Comparison of ENCODE assay signal across 8 mouse cellular contexts in genomic region chr17:73709131-73710041, GRCm38 (mm10). TPM values are rescaled to one million over a fixed set of nuclear protein-coding genes. Genes with fewer than 3 reads are reported as not detected.
DNase-seq lines count a peak whose midpoint lies in the region; ATAC-seq and TF ChIP-seq lines count a peak whose summit lies in the region.

No protein-coding gene starts in this region.

- no peak for TF ChIP-seq CTCF in cerebellum, adult 2 months (IDR thresholded peaks at IDR 0.05; ENCODE audit: borderline replicate concordance, insufficient read depth, low read depth, low read length)

- no peak for ATAC-seq in cerebellum, adult (ENCODE audit: insufficient number of reproducible peaks, low FRiP score, low TSS enrichment)
- ATAC-seq in embryonic facial prominence, embryonic 14.5 days (ENCODE audit: low read depth), result peak; percentile 14; the same call in 1 of the 2 replicates
- peak; percentile 32 for ATAC-seq in intestine, embryonic 14.5 days (replicated peaks; ENCODE audit: low FRiP score, low TSS enrichment, low read depth)
- ATAC-seq in neural tube, embryonic 15.5 days (ENCODE audit: low FRiP score), result peak; percentile 35

- no peak for TF ChIP-seq POLR2A in cerebellum, adult 2 months (IDR thresholded peaks at IDR 0.05; ENCODE audit: borderline replicate concordance, insufficient read depth, low read length)

- DNase-seq in cerebellum, adult 2 months, result peak; percentile 12 to 29
- DNase-seq in ES-CJ7 (ENCODE audit: low read depth, low spot score), result peak; percentile 29
- peak; percentile 29 for DNase-seq in embryonic facial prominence, embryonic 14.5 days (ENCODE audit: low spot score)
- peak; percentile 59 for DNase-seq in intestine, embryonic 14.5 days (ENCODE audit: low spot score)
- DNase-seq in left cerebral cortex, postnatal 36 days (ENCODE audit: low spot score in 2 of 2), result peak; percentile 45 to 48
- no peak for DNase-seq in natural killer cell, adult 2 months (ENCODE audit: low spot score in 2 of 2)

- H3K4me2 ChIP-seq in embryonic facial prominence, embryonic 14.5 days (ENCODE audit: low read depth, low read length), result peak overlapping the region; percentile 82
- peak overlapping the region; percentile 93 for H3K4me2 ChIP-seq in intestine, embryonic 14.5 days (ENCODE audit: low read length)
- peak overlapping the region; percentile 93 for H3K4me2 ChIP-seq in neural tube, embryonic 15.5 days

- intact Hi-C loops in left cerebral cortex, postnatal 36 days (cut with DNase I), result loop anchor here (5.0 to 10.0 kb wide), 3 partner anchors 135 to 232 kb away; no protein-coding TSS in a partner anchor

- 2% methylated on average over 43 of the region's 43 CpGs for WGBS in cerebellum, adult 2 months
- 4% methylated on average over 34 of the region's 43 CpGs for WGBS in embryonic facial prominence, embryonic 14.5 days
- 3% methylated on average over 43 of the region's 43 CpGs for WGBS in intestine, embryonic 14.5 days
- WGBS in neural tube, embryonic 15.5 days, result under 1% methylated on average over 43 of the region's 43 CpGs

- no peaks in the 10 kb centered on the region; the same call in 1 of the 2 replicates for H3K4me1 ChIP-seq in cerebellum, adult 2 months (ENCODE audit: control insufficient read depth, insufficient read depth, low read length)
- H3K4me1 ChIP-seq in embryonic facial prominence, embryonic 14.5 days (ENCODE audit: control insufficient read depth, insufficient read depth, low read length), result no peaks in the 10 kb centered on the region
- H3K4me1 ChIP-seq in intestine, embryonic 14.5 days (replicated peaks; ENCODE audit: control insufficient read depth, insufficient read depth, low read length), result 0 out of 2 replicates have a peak, but pooled peaks cover 6% of the 10 kb centered on the region
- peaks cover 51% of the 10 kb centered on the region for H3K4me1 ChIP-seq in neural tube, embryonic 15.5 days

- no peaks in the 10 kb centered on the region for H3K36me3 ChIP-seq in embryonic facial prominence, embryonic 14.5 days (ENCODE audit: control insufficient read depth, insufficient read depth, low read length)
- H3K36me3 ChIP-seq in intestine, embryonic 14.5 days (ENCODE audit: control insufficient read depth, insufficient read depth, low read length), result no peaks in the 10 kb centered on the region
- H3K36me3 ChIP-seq in neural tube, embryonic 15.5 days, result no peaks in the 10 kb centered on the region

- H3K27me3 ChIP-seq in cerebellum, adult 2 months (ENCODE audit: control insufficient read depth, insufficient read depth, low read length), result no peaks in the 10 kb centered on the region; the same call in 1 of the 2 replicates
- peaks cover 36% of the 10 kb centered on the region for H3K27me3 ChIP-seq in embryonic facial prominence, embryonic 14.5 days (replicated peaks; ENCODE audit: control insufficient read depth, insufficient read depth, low read length)
- peaks cover 52% of the 10 kb centered on the region for H3K27me3 ChIP-seq in intestine, embryonic 14.5 days (replicated peaks; ENCODE audit: control insufficient read depth, insufficient read depth, low read length)
- peaks cover 6% of the 10 kb centered on the region; the same call in 1 of the 2 replicates for H3K27me3 ChIP-seq in neural tube, embryonic 15.5 days (replicated peaks)

- peaks cover 8% of the 10 kb centered on the region; the same call in 1 of the 2 replicates for H3K9me3 ChIP-seq in embryonic facial prominence, embryonic 14.5 days (ENCODE audit: control insufficient read depth, low read length)
- H3K9me3 ChIP-seq in intestine, embryonic 14.5 days (ENCODE audit: control insufficient read depth, low read length), result peaks cover 7% of the 10 kb centered on the region; the same call in 1 of the 2 replicates
- H3K9me3 ChIP-seq in neural tube, embryonic 15.5 days (replicated peaks), result no peaks in the 10 kb centered on the region

- H3K27ac ChIP-seq in cerebellum, adult 2 months (ENCODE audit: insufficient read depth, low read length), result no peak overlapping the region
- H3K27ac ChIP-seq in embryonic facial prominence, embryonic 14.5 days (replicated peaks; ENCODE audit: low read depth, low read length), result no peak overlapping the region
- H3K27ac ChIP-seq in intestine, embryonic 14.5 days (ENCODE audit: low read depth), result no peak overlapping the region
- peak overlapping the region; percentile 85 for H3K27ac ChIP-seq in neural tube, embryonic 15.5 days (replicated peaks)

- peak overlapping the region; percentile 49 for H3K4me3 ChIP-seq in cerebellum, adult 2 months (replicated peaks; ENCODE audit: insufficient read depth, low read depth, low read length)
- peak overlapping the region; percentile 57 for H3K4me3 ChIP-seq in embryonic facial prominence, embryonic 14.5 days (ENCODE audit: low read depth, low read length)
- peak overlapping the region; percentile 44 for H3K4me3 ChIP-seq in intestine, embryonic 14.5 days (ENCODE audit: low read depth, low read length)
- peak overlapping the region; percentile 64 for H3K4me3 ChIP-seq in neural tube, embryonic 15.5 days (replicated peaks)

- peak overlapping the region; percentile 67 for H3K9ac ChIP-seq in embryonic facial prominence, embryonic 14.5 days (ENCODE audit: low read depth, low read length)
- 0 out of 2 replicates have a peak overlapping the region, but pooled peaks have one; percentile 22 for H3K9ac ChIP-seq in intestine, embryonic 14.5 days (ENCODE audit: low read length)
- peak overlapping the region; percentile 73 for H3K9ac ChIP-seq in neural tube, embryonic 15.5 days (replicated peaks)

RNA-seq across cellular contexts. Expression of gene Galnt14, which starts 0.9 kb away (rescaled TPM):
- polyA plus RNA-seq in cerebellum, adult 2 months (2012; rRNA removed), result 6.4 and 7.6 TPM in 2 replicates
- polyA plus RNA-seq in embryonic facial prominence, embryonic 14.5 days (2014; fragmentation: Nextera tagmentation; extraction: Ambion mirVana), result 5.1 and 5.6 TPM in 2 replicates
- 0.94 and 1.2 TPM in 2 replicates for polyA plus RNA-seq in intestine, embryonic 14.5 days (2014; fragmentation: Nextera tagmentation; extraction: Ambion mirVana)
- total RNA-seq in left cerebral cortex, postnatal 36 days (2021), result 10 to 100 TPM; 20.1 to 20.8 TPM
- 25.3 and 28.9 TPM in 2 replicates for polyA plus RNA-seq in neural tube, embryonic 15.5 days (2015; fragmentation: Nextera tagmentation; extraction: Ambion mirVana)

Comparison
In these comparisons a context has a peak if more than half of its experiments do, and no peak if none do; other contexts are left out.
1. DNase-seq: peak in cerebellum, adult 2 months (2 of 2), ES-CJ7 (single experiment), embryonic facial prominence, embryonic 14.5 days (single experiment), intestine, embryonic 14.5 days (single experiment) and left cerebral cortex, postnatal 36 days (2 of 2); none in natural killer cell, adult 2 months (0 of 2).
2. H3K9ac ChIP-seq: peak in every context shown above with its lines; median percentile 73 in neural tube, embryonic 15.5 days; 67 in embryonic facial prominence, embryonic 14.5 days; 22 in intestine, embryonic 14.5 days.
3. Peak in every context shown above with its lines, with median percentiles within 50 percentile points of each other: H3K4me3 ChIP-seq and H3K4me2 ChIP-seq.